Mouse (Mus musculus) liver, embryonic 14.5 days (tissue): ENCODE results near the gene Gm47841.

Experiments
- CTCF ChIP-seq: IDR thresholded peaks from 2 replicates; pipeline ENCODE4 v1.5.1; 2016; ENCODE audit warnings: antibody characterized with exemption, low read depth, control low read depth
- EP300 ChIP-seq: IDR thresholded peaks from 2 replicates; pipeline ENCODE4 v1.6.1; 2016; ENCODE audit warnings: antibody characterized with exemption, low read depth

DNA sequence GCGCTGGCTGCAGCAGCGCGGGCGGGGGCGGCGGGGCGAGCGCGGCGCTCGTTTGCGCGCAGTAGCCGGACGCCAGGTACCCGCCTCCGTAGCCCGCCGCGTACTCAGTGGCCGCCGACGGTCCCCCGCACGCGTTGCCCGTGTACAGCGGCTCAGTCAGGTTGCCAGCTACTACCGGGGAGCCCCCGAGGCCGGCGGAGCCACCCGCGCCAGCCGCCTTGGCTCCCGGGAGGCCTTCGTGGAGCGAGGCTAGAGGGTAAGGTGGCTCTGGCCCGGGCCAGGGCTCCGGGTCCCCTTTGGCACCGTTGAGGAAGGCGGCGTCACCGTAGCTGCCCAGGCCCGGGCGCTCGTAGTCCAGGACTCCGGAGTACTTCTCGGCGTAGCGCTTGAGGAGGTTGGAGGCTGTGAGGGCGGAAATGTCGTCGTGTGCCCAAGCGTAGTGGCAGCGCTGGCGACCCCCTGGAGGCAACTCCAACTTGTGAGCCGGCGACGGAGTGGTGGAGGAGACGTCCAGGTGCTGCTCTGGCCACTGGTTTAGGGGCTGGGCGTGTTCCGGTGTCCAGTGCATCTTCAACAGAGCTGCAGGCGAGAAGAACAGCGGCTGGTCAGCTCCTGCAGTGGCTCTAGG is 6.7 kb upstream of the Gm47841 start:
- TF ChIP-seq CTCF, result no peak
- TF ChIP-seq EP300, result no peak
